ENCODE assay signal across 9 mouse cellular contexts in the genomic region with DNA sequence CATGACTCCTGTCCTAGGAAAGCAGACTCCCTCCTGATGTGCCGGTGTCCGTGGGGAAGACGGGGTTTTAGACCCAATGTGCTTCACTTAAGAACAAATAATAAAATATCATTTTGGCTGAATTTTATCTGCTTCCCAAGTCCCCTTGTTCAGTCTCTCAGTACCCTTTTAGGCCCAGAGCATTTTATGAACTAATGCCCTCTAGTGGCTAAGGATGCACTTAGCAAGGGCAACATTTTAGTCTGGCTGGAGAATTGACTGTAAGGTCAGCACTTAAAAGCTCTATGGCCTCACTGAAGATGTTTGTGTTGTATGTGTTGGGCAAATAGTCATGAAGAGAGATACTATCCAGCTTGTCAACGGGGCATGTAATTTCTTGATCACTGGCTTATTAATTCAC.
A peak's percentile ranks its signal among the peaks of the same experiment; 100 is the strongest.
DNase-seq lines count a peak whose midpoint lies in the region; ATAC-seq and TF ChIP-seq lines count a peak whose summit lies in the region.
"Had no signal": no experiment of that assay in that cellular context is flagged by ENCODE, and none has a peak within 500 bp of the region (broad histone marks: within the 10 kb centered on the region; RNA-seq: fewer than 3 reads in every experiment).

No protein-coding gene starts in this region.

- H3K4me1 ChIP-seq in heart, adult 2 months (ENCODE audit: control insufficient read depth, insufficient read depth, low read length) = no peaks in the 10 kb centered on the region
- peaks cover 4% of the 10 kb centered on the region; the same call in 1 of the 2 replicates for H3K4me1 ChIP-seq in midbrain, embryonic 10.5 days
- H3K4me1 ChIP-seq in midbrain, embryonic 13.5 days (replicated peaks) = no peaks in the 10 kb centered on the region
- H3K4me1 ChIP-seq in stomach, postnatal 0 days (replicated peaks; ENCODE audit: control insufficient read depth, insufficient read depth) = no peaks in the 10 kb centered on the region
- no peaks in the 10 kb centered on the region for H3K4me1 ChIP-seq in intestine, embryonic 16.5 days (ENCODE audit: control insufficient read depth, insufficient read depth, low read length)

- no peaks in the 10 kb centered on the region for H3K79me2 ChIP-seq in heart, adult 2 months (replicated peaks; ENCODE audit: control insufficient read depth, insufficient read depth, low read length)

- TF ChIP-seq CTCF in heart, adult 2 months (IDR thresholded peaks at IDR 0.05) = peak; percentile 68
- TF ChIP-seq CTCF in stomach, postnatal 0 days (IDR thresholded peaks at IDR 0.05; ENCODE audit: low read depth) = peak; percentile 75

- DNase-seq in heart, adult 2 months = no peak
- no peak for DNase-seq in heart, adult 9 months (ENCODE audit: low spot score in 2 of 2)
- DNase-seq in midbrain, embryonic 10.5 days (ENCODE audit: low spot score) = peak; percentile 12
- DNase-seq in forelimb bud, embryonic 11.5 days (ENCODE audit: low read depth, low spot score) = peak; percentile 26
- DNase-seq in stomach, postnatal 0 days (ENCODE audit: low spot score) = no peak
- no peak for DNase-seq in thymus, postnatal 0 days (ENCODE audit: low spot score)
- DNase-seq: gastrocnemius, postnatal 25 days had no signal

- intact Hi-C loops in heart, adult 2 months (cut with DNase I) = no loop called here

- H3K27ac ChIP-seq in heart, adult 2 months = no peak overlapping the region
- H3K27ac ChIP-seq in midbrain, embryonic 10.5 days (replicated peaks) = no peak overlapping the region
- H3K27ac ChIP-seq in midbrain, embryonic 13.5 days = no peak overlapping the region
- no peak overlapping the region for H3K27ac ChIP-seq in stomach, postnatal 0 days (replicated peaks)
- no peak overlapping the region for H3K27ac ChIP-seq in intestine, embryonic 16.5 days (ENCODE audit: low read length)

- no peak for ATAC-seq in midbrain, embryonic 13.5 days
- no peak for ATAC-seq in stomach, postnatal 0 days (ENCODE audit: low FRiP score, low TSS enrichment)
- ATAC-seq in intestine, embryonic 16.5 days = no peak

- no peak overlapping the region for H3K4me3 ChIP-seq in heart, adult 2 months
- H3K4me3 ChIP-seq in midbrain, embryonic 10.5 days = no peak overlapping the region
- H3K4me3 ChIP-seq in midbrain, embryonic 13.5 days (replicated peaks) = no peak overlapping the region
- no peak overlapping the region for H3K4me3 ChIP-seq in stomach, postnatal 0 days (ENCODE audit: low read depth, low read length)
- no peak overlapping the region for H3K4me3 ChIP-seq in intestine, embryonic 16.5 days (ENCODE audit: low read length)

- H3K9ac ChIP-seq in heart, adult 2 months (ENCODE audit: low read depth, low read length) = no peak overlapping the region
- H3K9ac ChIP-seq in midbrain, embryonic 13.5 days (replicated peaks) = no peak overlapping the region
- H3K9ac ChIP-seq in stomach, postnatal 0 days (ENCODE audit: low read length) = no peak overlapping the region
- H3K9ac ChIP-seq in intestine, embryonic 16.5 days (ENCODE audit: low read depth, low read length) = no peak overlapping the region

- TF ChIP-seq EP300 in heart, adult 2 months (IDR thresholded peaks at IDR 0.05; ENCODE audit: insufficient read depth, low read depth, low read length) = no peak
- no peak for TF ChIP-seq EP300 in stomach, postnatal 0 days (optimal IDR thresholded peaks at IDR 0.05)

- no peak overlapping the region for H3K4me2 ChIP-seq in midbrain, embryonic 13.5 days (replicated peaks)
- H3K4me2 ChIP-seq in stomach, postnatal 0 days (replicated peaks; ENCODE audit: low read depth) = no peak overlapping the region
- H3K4me2 ChIP-seq in intestine, embryonic 16.5 days (ENCODE audit: low read depth, low read length) = no peak overlapping the region

- no peaks in the 10 kb centered on the region for H3K27me3 ChIP-seq in heart, adult 2 months (ENCODE audit: control insufficient read depth, insufficient read depth, low read length)
- no peaks in the 10 kb centered on the region for H3K27me3 ChIP-seq in midbrain, embryonic 10.5 days (ENCODE audit: low read depth, poor library complexity, severe bottlenecking)
- no peaks in the 10 kb centered on the region for H3K27me3 ChIP-seq in midbrain, embryonic 13.5 days
- H3K27me3 ChIP-seq in stomach, postnatal 0 days (ENCODE audit: control insufficient read depth, insufficient read depth, low read length) = no peaks in the 10 kb centered on the region
- H3K27me3 ChIP-seq in intestine, embryonic 16.5 days (replicated peaks; ENCODE audit: control insufficient read depth, insufficient read depth, low read length) = no peaks in the 10 kb centered on the region

- TF ChIP-seq POLR2A in heart, adult 2 months (IDR thresholded peaks at IDR 0.05; ENCODE audit: insufficient read depth, low read depth, low read length) = no peak

- 51% methylated on average over 4 of the region's 4 CpGs for WGBS in heart, adult 2 months
- WGBS in midbrain, embryonic 10.5 days = 65% methylated on average over 4 of the region's 4 CpGs
- WGBS in midbrain, embryonic 13.5 days = 60% methylated on average over 4 of the region's 4 CpGs
- WGBS in stomach, postnatal 0 days = 63% methylated on average over 4 of the region's 4 CpGs
- 66% methylated on average over 4 of the region's 4 CpGs for WGBS in intestine, embryonic 16.5 days

- no peaks in the 10 kb centered on the region for H3K9me3 ChIP-seq in midbrain, embryonic 10.5 days (replicated peaks)
- no peaks in the 10 kb centered on the region for H3K9me3 ChIP-seq in midbrain, embryonic 13.5 days
- H3K9me3 ChIP-seq in stomach, postnatal 0 days (ENCODE audit: control insufficient read depth, low read length) = no peaks in the 10 kb centered on the region
- H3K9me3 ChIP-seq in intestine, embryonic 16.5 days (ENCODE audit: control insufficient read depth, low read length) = no peaks in the 10 kb centered on the region

- no peaks in the 10 kb centered on the region for H3K36me3 ChIP-seq in heart, adult 2 months (ENCODE audit: control insufficient read depth, insufficient read depth, low read length)
- no peaks in the 10 kb centered on the region for H3K36me3 ChIP-seq in midbrain, embryonic 10.5 days
- H3K36me3 ChIP-seq in midbrain, embryonic 13.5 days = no peaks in the 10 kb centered on the region
- H3K36me3 ChIP-seq in stomach, postnatal 0 days (ENCODE audit: control insufficient read depth, insufficient read depth, low read length) = no peaks in the 10 kb centered on the region
- no peaks in the 10 kb centered on the region for H3K36me3 ChIP-seq in intestine, embryonic 16.5 days (ENCODE audit: control insufficient read depth, insufficient read depth, low read length)

Comparison
In these comparisons a context has a peak if more than half of its experiments do, and no peak if none do; other contexts are left out.
1. DNase-seq: peak in midbrain, embryonic 10.5 days (single experiment) and forelimb bud, embryonic 11.5 days (single experiment); none in heart, adult 2 months (0 of 2), heart, adult 9 months (0 of 2), stomach, postnatal 0 days (single experiment) and thymus, postnatal 0 days (single experiment).